Mouse (Mus musculus) left cerebral cortex, adult 2 months (tissue): ENCODE results near the gene Edf1. TPM values are rescaled to one million over a fixed set of nuclear protein-coding genes. Genes with fewer than 3 reads are reported as not detected.

ENCODE experiments used
- DNase-seq, 2 experiments: peaks; one replicate each; pipeline ENCODE4 v3.0.0; 2021 to 2022; ENCODE audit warnings: low spot score in 2 of 2, mixed read lengths in 1 of 2; ENCODE audit errors: extremely low spot score in 1 of 2
- H3K27ac ChIP-seq: fragments of 200-600 bp; 2 replicates; pipeline ENCODE4 v1.8.1; 2022
- H3K4me3 ChIP-seq: fragments of 200-600 bp; 2 replicates; pipeline ENCODE4 v1.8.1; 2022
- CTCF ChIP-seq: fragments of 200-600 bp; IDR thresholded peaks from 2 replicates; pipeline ENCODE4 v1.8.1; 2022; ENCODE audit warnings: antibody characterized with exemption, mild to moderate bottlenecking, moderate library complexity
- intact Hi-C: fragments of 180-260 bp; cut with DNase I; formaldehyde crosslinking; loops from one replicate; pipeline ENCODE4 v1.15.1; 2025
- total RNA-seq, 2 experiments: library from RNA; stranded (reverse); gene quantifications; 2 replicates each; pipeline ENCODE4 v1.2.3; 2021

Edf1 gene
- total RNA-seq, 2 experiments from 2014 or later, result 190 to 202 TPM

DNA sequence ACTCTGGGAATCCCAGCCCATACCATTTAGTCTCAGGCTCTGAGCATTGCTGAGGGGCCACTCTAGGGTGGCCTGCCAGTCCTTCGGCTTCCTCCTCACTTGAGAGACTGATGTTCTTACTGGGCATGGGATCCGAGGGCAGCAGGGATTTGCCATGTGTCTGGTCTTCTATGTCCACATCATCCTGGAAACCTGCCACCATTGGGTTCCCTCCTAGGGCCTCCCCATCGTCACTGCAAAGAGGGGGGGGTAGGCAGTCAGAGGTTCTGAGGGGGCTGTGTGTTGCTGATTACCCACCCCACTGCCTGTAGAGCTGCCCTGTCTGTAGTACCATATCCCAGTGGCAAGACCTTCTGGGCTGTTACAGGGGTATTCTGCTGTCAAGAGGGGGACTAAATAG, 28.0 kb downstream of the Edf1 start:
- H3K27ac ChIP-seq, result peak overlapping the region; percentile 96
- H3K4me3 ChIP-seq, result no peak overlapping the region
- no peak for DNase-seq
- TF ChIP-seq CTCF, result no peak
- intact Hi-C loops, result no loop called here

DNA sequence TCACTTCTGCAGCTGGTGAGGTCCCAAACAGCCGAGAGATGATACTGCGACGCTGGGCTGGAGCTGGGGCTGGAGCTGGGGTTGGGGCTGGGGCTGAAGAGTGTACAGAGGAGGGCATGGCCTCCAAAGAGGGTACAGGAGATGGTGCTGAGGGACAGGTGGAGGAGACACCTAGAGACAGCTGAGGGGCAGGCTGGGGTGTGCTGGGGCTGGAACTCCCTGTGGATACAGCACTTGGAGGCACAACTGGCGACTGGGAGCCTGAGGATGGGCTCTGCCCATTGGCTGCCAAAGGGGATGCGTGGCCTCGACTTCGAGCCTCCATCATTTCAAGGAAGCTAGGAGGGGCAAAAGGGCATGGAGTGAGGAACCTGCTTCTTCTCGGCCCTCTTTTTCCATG, 29.6 kb downstream of the Edf1 start:
- no peak overlapping the region; the same call in 1 of the 2 replicates for H3K27ac ChIP-seq
- intact Hi-C loops, result no loop called here
- no peak overlapping the region for H3K4me3 ChIP-seq
- no peak for TF ChIP-seq CTCF
- DNase-seq, result no peak

DNA sequence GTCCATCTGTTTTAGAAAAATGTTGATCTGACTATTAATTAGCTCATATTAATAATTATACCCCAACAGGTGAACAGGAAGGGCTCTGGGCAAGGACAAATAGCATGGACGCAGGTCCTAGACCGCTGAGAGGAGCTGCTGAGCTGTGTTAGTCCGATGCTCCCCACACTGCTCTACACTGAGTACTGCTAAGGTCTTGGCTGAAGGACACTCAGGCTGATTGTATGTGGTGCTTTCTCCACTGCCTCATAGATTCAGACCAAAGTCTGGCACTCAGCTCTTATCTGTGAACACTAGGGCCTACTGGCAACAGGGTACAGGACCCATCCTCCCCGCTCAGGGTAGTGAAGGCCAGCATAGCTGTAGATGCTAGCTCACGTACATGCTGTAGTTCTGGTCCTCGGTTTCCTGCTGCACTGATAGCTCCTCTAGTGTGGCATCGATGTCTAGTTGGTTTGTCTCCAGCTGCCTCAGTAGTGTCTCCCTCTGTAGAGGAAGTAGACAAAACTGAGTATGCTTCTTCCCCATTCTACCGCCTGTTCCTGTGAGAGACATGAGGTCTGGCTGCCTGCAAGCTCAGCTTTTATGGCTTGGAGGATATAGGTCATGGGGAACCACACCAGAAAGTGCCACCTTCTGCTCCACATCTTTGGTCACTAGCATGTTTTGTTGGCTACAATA, 30.7 kb downstream of the Edf1 start:
- Histone ChIP-seq H3K27ac (no peak overlapping the region), H3K4me3 (no peak overlapping the region)
- peak in 1 of 2 experiments; percentile 8 for DNase-seq
- TF ChIP-seq CTCF, result no peak
- intact Hi-C loops, result no loop called here

GRCm38 (mm10) chr2:25591863-25592262, 34.2 kb downstream of the Edf1 start:
- no peak overlapping the region for H3K4me3 ChIP-seq
- DNase-seq, result no peak
- no peak overlapping the region for H3K27ac ChIP-seq
- peak; percentile 69 for TF ChIP-seq CTCF
- intact Hi-C loops, result no loop called here

DNA sequence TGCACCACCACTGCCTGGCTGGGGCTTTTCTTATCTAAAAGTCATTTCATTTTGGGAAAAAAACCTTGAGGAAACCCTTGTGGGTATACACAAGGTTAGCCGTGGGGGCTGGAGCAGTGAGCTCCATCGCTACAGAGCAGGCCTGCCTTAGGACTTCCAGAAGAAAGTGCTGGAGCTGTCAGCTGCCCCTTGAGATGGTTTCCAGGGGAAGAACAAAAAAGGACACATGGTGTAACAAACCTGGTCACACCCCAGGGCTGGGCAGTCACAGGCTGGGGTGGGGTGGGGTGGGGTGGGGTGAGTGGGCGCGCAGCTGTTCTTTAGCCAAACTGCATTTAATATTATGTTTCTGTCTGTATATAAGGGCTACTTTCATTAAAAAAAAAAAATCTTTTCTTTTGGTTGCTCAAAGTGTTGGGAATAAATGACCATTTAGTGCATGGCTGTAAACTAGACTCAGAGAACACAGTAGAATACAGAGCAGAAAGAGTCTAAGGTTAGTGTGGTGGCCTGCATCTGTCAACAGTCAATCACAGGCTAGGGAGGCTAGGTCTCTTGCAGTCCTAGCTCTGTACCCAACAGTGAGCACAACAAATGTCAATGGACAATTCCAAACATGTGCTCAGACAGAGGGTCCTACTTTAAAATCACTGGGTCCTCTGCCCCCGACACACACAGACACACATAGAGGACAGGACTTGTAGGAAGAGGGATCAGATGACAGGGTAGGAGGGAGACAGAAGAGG, 39.3 kb downstream of the Edf1 start:
- Histone ChIP-seq H3K27ac (no peak overlapping the region), H3K4me3 (no peak overlapping the region)
- intact Hi-C loops, result no loop called here
- no peak for TF ChIP-seq CTCF
- DNase-seq, result no peak

DNA sequence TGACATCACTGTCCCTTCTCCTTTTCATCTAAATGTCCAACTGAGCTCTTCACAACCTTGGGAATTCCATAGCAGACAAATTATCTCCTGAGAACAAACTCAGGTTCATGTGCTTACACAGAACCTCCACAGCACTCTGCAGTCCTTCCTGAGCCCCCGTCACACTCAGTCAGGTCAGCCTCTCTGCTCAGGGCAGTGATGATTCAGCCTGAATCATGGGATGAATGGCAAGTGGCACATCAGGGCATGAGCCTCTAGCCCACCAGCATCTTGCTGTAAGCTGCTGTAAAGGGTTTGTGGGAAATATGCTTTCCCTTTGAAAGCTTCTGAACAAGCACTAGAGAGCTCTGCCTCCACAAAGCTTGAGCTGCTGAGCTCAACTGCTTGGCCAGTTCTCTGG, 41.1 kb downstream of the Edf1 start:
- intact Hi-C loops, result no loop called here
- no peak for TF ChIP-seq CTCF
- H3K27ac ChIP-seq, result no peak overlapping the region
- no peak overlapping the region for H3K4me3 ChIP-seq
- DNase-seq, result no peak

GRCm38 (mm10) chr2:25600037-25600436, 42.4 kb downstream of the Edf1 start:
- no peak for DNase-seq
- no peak for TF ChIP-seq CTCF
- Histone ChIP-seq H3K4me3 (no peak overlapping the region), H3K27ac (no peak overlapping the region)
- intact Hi-C loops, result no loop called here

DNA sequence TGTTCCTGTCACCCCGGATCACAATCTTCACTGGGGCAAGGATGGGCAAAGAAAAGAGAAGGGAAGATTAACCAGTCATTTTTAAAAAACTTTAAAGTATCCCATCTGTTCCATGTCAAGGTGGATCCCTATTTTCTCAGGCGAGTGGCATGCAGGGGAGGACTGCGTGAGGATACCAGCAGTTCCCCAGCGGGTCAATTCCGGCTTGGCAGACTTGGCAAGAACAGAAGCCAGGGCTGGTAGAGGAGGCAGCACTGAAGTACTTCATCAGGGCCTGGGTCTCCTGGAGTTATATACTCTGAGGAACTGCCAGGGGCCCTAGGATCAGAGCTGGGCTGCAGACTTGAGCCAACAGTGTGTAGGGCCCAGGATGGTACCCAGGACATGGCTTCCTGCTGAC, 44.9 kb downstream of the Edf1 start:
- no peak for TF ChIP-seq CTCF

GRCm38 (mm10) chr2:25607761-25608622, 50.3 kb downstream of the Edf1 start, which contains the start of gene Rabl6:
Gene Rabl6, minus strand, starts transcription at chr2:25608521.
- peak within 1 kb of the TSS; percentile 99 for H3K27ac ChIP-seq
- peak within 1 kb of the TSS; percentile 93 for H3K4me3 ChIP-seq
- no peak for TF ChIP-seq CTCF
- intact Hi-C loops, result no loop called here
- peak; percentile 91 to 92 for DNase-seq

More for the DNA sequence above, 44.9 kb downstream of the Edf1 start:
- Histone ChIP-seq H3K27ac (no peak overlapping the region), H3K4me3 (no peak overlapping the region)
- no peak for DNase-seq
- intact Hi-C loops, result no loop called here

- Histone ChIP-seq H3K27ac (peak overlapping the region; percentile 99; the same call in 1 of the 2 replicates), H3K4me3 (peak overlapping the region; percentile 93)
- intact Hi-C loops, result no loop called here
- TF ChIP-seq CTCF, result no peak
- DNase-seq, result no peak
Measured at GRCm38 (mm10) chr2:25608671-25609070, 51.0 kb downstream of the Edf1 start.

Other genes with a start within 250 kb of the Edf1 start
- gene Grin1, start 238.7 kb upstream of the Edf1 start, total RNA-seq, result 100 to 1,000 TPM; 452 to 457 TPM
- gene Man1b1, start 225.5 kb upstream of the Edf1 start, total RNA-seq, result 10 to 100 TPM; 56.0 to 62.4 TPM
- gene Dpp7, start 201.5 kb upstream of the Edf1 start, total RNA-seq, result 10 to 100 TPM; 32.2 to 33.9 TPM
- 10 to 100 TPM; 15.8 to 24.9 TPM for gene Uap1l1, start 192.2 kb upstream of the Edf1 start, total RNA-seq
- 1 to 10 TPM; 2.1 to 2.7 TPM for gene Sapcd2, start 185.5 kb upstream of the Edf1 start, total RNA-seq
- 10 to 100 TPM; 11.5 to 13.1 TPM for gene Entpd2, start 162.0 kb upstream of the Edf1 start, total RNA-seq
- 100 to 1,000 TPM; 337 to 366 TPM for gene Npdc1, start 158.5 kb upstream of the Edf1 start, total RNA-seq
- under 1 TPM in 1 of 2 experiments, not detected in 1; 0.43 TPM for gene Fut7, start 134.6 kb upstream of the Edf1 start, total RNA-seq
- gene Abca2, start 129.1 kb upstream of the Edf1 start, total RNA-seq, result 100 to 1,000 TPM; 160 to 168 TPM
- gene Clic3, start 101.0 kb upstream of the Edf1 start, total RNA-seq, result not detected
- 10 to 100 TPM; 65.9 to 75.3 TPM for gene Paxx, start 96.8 kb upstream of the Edf1 start, total RNA-seq
- 1,000 to 10,000 TPM; 1,632 to 2,529 TPM for gene Ptgds, start 87.8 kb upstream of the Edf1 start, total RNA-seq
- gene Lcn12, start 63.9 kb upstream of the Edf1 start, total RNA-seq, result not detected
- 100 to 1,000 TPM; 120 to 122 TPM for gene Fbxw5, start 57.1 kb upstream of the Edf1 start, total RNA-seq
- 1 to 10 TPM; 1.4 to 1.5 TPM for gene C8g, start 56.1 kb upstream of the Edf1 start, total RNA-seq
- 10 to 100 TPM; 10.4 to 11.0 TPM for gene Traf2, start 10.9 kb upstream of the Edf1 start, total RNA-seq
- gene Mamdc4, start 17.0 kb downstream of the Edf1 start, total RNA-seq, result 1 to 10 TPM; 1.8 to 2.6 TPM
- gene Phpt1, start 17.4 kb downstream of the Edf1 start, total RNA-seq, result 10 to 100 TPM; 64.0 to 70.5 TPM
- gene Ajm1, start 23.9 kb downstream of the Edf1 start, total RNA-seq, result 100 to 1,000 TPM; 102 to 104 TPM
- gene Rabl6, start 50.7 kb downstream of the Edf1 start, total RNA-seq, result 100 to 1,000 TPM; 157 to 163 TPM
- gene Ccdc183, start 59.8 kb downstream of the Edf1 start, total RNA-seq, result not detected
- gene Tmem141, start 64.2 kb downstream of the Edf1 start, total RNA-seq, result 10 to 100 TPM; 21.6 to 22.3 TPM
- gene Fcna, start 70.2 kb downstream of the Edf1 start, total RNA-seq, result under 1 TPM; 0.25 to 0.70 TPM
- gene Lcn8, start 95.3 kb downstream of the Edf1 start, total RNA-seq, result not detected
- not detected for gene Lcn5, start 100.1 kb downstream of the Edf1 start, total RNA-seq
- gene Lcn6, start 118.9 kb downstream of the Edf1 start, total RNA-seq, result not detected
- not detected for gene Lcn10, start 124.9 kb downstream of the Edf1 start, total RNA-seq
- not detected for gene Obp2a, start 142.2 kb downstream of the Edf1 start, total RNA-seq
- gene Bmyc, start 148.9 kb downstream of the Edf1 start, total RNA-seq, result 10 to 100 TPM; 82.6 to 89.9 TPM
- gene Obp2b, start 179.2 kb downstream of the Edf1 start, total RNA-seq, result under 1 TPM in 1 of 2 experiments, not detected in 1; 0.50 TPM
- not detected for gene Lcn3, start 207.7 kb downstream of the Edf1 start, total RNA-seq
- not detected for gene Lcn11, start 219.2 kb downstream of the Edf1 start, total RNA-seq
- not detected for gene Gm13539, start 224.4 kb downstream of the Edf1 start, total RNA-seq